Mouse (Mus musculus): ENCODE data around the gene Gm49358. TPM values are rescaled to one million over a fixed set of nuclear protein-coding genes. Genes with fewer than 3 reads are reported as not detected.

The Gm49358 gene
- polyA plus RNA-seq, 1 experiment from 2014 or later: not detected

DNA sequence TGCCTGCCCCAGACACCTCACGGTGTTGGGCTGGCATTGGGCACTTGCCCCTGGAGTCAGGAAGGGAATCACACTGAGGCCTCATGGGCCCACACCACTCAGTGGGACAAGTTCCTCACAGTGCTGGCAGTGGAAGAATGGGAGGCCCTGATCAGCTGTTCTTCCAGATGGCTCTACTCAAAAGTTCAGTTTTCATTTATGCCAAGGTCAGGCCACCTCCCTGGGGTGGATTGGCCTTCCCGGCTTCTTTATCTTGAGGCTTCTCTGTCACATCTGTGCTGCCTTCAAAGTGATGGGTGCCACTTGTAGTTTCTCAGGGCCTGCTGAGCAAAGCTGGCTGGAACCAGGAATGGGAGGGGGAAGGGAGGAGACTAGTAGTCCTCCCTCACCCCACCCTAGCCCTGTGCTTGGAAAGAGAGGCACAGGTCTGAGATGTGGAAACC, 29.8 kb downstream of the Gm49358 start:
- 53% methylated on average over 2 of the region's 2 CpGs for WGBS
- ATAC-seq (ENCODE audit: low FRiP score, low TSS enrichment) (peak; percentile 53; the same call in 1 of the 2 replicates), DNase-seq (ENCODE audit: low spot score) (no peak)
- Histone ChIP-seq H3K27ac (replicated peaks) (no peak overlapping the region), H3K9ac (ENCODE audit: low read length) (no peak overlapping the region), H3K27me3 (ENCODE audit: control insufficient read depth, insufficient read depth, low read length) (no peaks in the 10 kb centered on the region), H3K36me3 (ENCODE audit: control insufficient read depth, insufficient read depth, low read length) (no peaks in the 10 kb centered on the region), H3K9me3 (ENCODE audit: control insufficient read depth, low read length) (no peaks in the 10 kb centered on the region), H3K4me1 (replicated peaks; ENCODE audit: control insufficient read depth, insufficient read depth) (0 out of 2 replicates have a peak, but pooled peaks cover 4% of the 10 kb centered on the region), H3K4me2 (replicated peaks; ENCODE audit: low read depth) (no peak overlapping the region), H3K4me3 (ENCODE audit: low read depth, low read length) (no peak overlapping the region)
- no peak for TF ChIP-seq CTCF (IDR thresholded peaks at IDR 0.05; ENCODE audit: low read depth)
- TF ChIP-seq EP300 (optimal IDR thresholded peaks at IDR 0.05): no peak

- Histone ChIP-seq H3K4me1 (replicated peaks; ENCODE audit: control insufficient read depth, insufficient read depth) (0 out of 2 replicates have a peak, but pooled peaks cover 4% of the 10 kb centered on the region), H3K4me3 (ENCODE audit: low read depth, low read length) (no peak overlapping the region), H3K9me3 (ENCODE audit: control insufficient read depth, low read length) (no peaks in the 10 kb centered on the region), H3K27me3 (ENCODE audit: control insufficient read depth, insufficient read depth, low read length) (no peaks in the 10 kb centered on the region), H3K4me2 (replicated peaks; ENCODE audit: low read depth) (no peak overlapping the region), H3K36me3 (ENCODE audit: control insufficient read depth, insufficient read depth, low read length) (no peaks in the 10 kb centered on the region), H3K27ac (replicated peaks) (no peak overlapping the region), H3K9ac (ENCODE audit: low read length) (no peak overlapping the region)
- ATAC-seq (ENCODE audit: low FRiP score, low TSS enrichment) (no peak), DNase-seq (ENCODE audit: low spot score) (no peak)
- 85% methylated on average over 4 of the region's 4 CpGs for WGBS
- TF ChIP-seq CTCF (IDR thresholded peaks at IDR 0.05; ENCODE audit: low read depth): no peak
- no peak for TF ChIP-seq EP300 (optimal IDR thresholded peaks at IDR 0.05)
These were observed 30.4 kb downstream of the Gm49358 start for GRCm38 (mm10) chr10:86794196-86794595.

GRCm38 (mm10) chr10:86794794-86795535, 31.2 kb downstream of the Gm49358 start:
- Histone ChIP-seq H3K9me3 (ENCODE audit: control insufficient read depth, low read length) (no peaks in the 10 kb centered on the region), H3K4me2 (replicated peaks; ENCODE audit: low read depth) (no peak overlapping the region), H3K27me3 (ENCODE audit: control insufficient read depth, insufficient read depth, low read length) (no peaks in the 10 kb centered on the region), H3K9ac (ENCODE audit: low read length) (no peak overlapping the region), H3K36me3 (ENCODE audit: control insufficient read depth, insufficient read depth, low read length) (no peaks in the 10 kb centered on the region), H3K4me3 (ENCODE audit: low read depth, low read length) (no peak overlapping the region), H3K4me1 (replicated peaks; ENCODE audit: control insufficient read depth, insufficient read depth) (0 out of 2 replicates have a peak, but pooled peaks cover 4% of the 10 kb centered on the region), H3K27ac (replicated peaks) (0 out of 2 replicates have a peak overlapping the region, but pooled peaks have one; percentile 24)
- TF ChIP-seq EP300 (optimal IDR thresholded peaks at IDR 0.05): no peak
- TF ChIP-seq CTCF (IDR thresholded peaks at IDR 0.05; ENCODE audit: low read depth): no peak
- ATAC-seq (ENCODE audit: low FRiP score, low TSS enrichment): no peak
- DNase-seq (ENCODE audit: low spot score): no peak
- 89% methylated on average over 9 of the region's 9 CpGs for WGBS

DNA sequence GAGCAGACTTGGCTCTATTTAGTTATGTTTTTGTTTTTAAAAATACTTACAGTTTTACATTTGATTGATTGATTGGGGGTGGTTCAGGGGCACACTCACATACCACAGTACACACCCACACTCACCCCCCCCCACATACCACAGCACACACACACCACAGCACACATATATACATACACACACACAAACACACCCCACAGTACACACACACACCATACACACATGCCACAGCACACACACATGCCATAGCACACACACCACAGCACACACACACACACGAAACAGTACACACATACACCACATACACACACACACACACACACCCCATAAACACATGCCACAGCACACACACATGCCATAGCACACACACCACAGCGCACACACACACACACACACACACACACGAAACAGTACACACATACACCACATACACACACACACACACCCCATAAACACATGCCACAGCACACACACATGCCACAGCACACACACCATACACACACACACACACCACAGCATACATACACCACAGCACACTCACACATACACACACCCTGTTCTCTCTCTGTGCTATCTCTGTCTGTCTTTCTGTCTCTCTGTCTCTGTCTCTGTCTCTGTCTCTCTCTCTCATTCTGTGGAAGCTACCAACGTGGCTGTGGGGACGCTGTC, 32.4 kb downstream of the Gm49358 start:
- H3K9ac ChIP-seq (ENCODE audit: low read length): no peak overlapping the region
- DNase-seq (ENCODE audit: low spot score) (no peak), ATAC-seq (ENCODE audit: low FRiP score, low TSS enrichment) (no peak)
- no peak for TF ChIP-seq CTCF (IDR thresholded peaks at IDR 0.05; ENCODE audit: low read depth)
- no peak for TF ChIP-seq EP300 (optimal IDR thresholded peaks at IDR 0.05)
- H3K27me3 ChIP-seq (ENCODE audit: control insufficient read depth, insufficient read depth, low read length): no peaks in the 10 kb centered on the region
- H3K9me3 ChIP-seq (ENCODE audit: control insufficient read depth, low read length): no peaks in the 10 kb centered on the region
- H3K27ac ChIP-seq (replicated peaks): no peak overlapping the region
- H3K4me2 ChIP-seq (replicated peaks; ENCODE audit: low read depth): no peak overlapping the region
- no peaks in the 10 kb centered on the region for H3K36me3 ChIP-seq (ENCODE audit: control insufficient read depth, insufficient read depth, low read length)
- H3K4me1 ChIP-seq (replicated peaks; ENCODE audit: control insufficient read depth, insufficient read depth): 0 out of 2 replicates have a peak, but pooled peaks cover 4% of the 10 kb centered on the region
- H3K4me3 ChIP-seq (ENCODE audit: low read depth, low read length): no peak overlapping the region
- whole genome bisulfite sequencing: 91% methylated on average over 5 of the region's 5 CpGs

- Histone ChIP-seq H3K9ac (ENCODE audit: low read length) (no peak overlapping the region), H3K4me1 (replicated peaks; ENCODE audit: control insufficient read depth, insufficient read depth) (no peaks in the 10 kb centered on the region), H3K36me3 (ENCODE audit: control insufficient read depth, insufficient read depth, low read length) (0 out of 2 replicates have a peak, but pooled peaks cover 3% of the 10 kb centered on the region), H3K27ac (replicated peaks) (no peak overlapping the region), H3K27me3 (ENCODE audit: control insufficient read depth, insufficient read depth, low read length) (no peaks in the 10 kb centered on the region), H3K9me3 (ENCODE audit: control insufficient read depth, low read length) (no peaks in the 10 kb centered on the region), H3K4me2 (replicated peaks; ENCODE audit: low read depth) (no peak overlapping the region), H3K4me3 (ENCODE audit: low read depth, low read length) (no peak overlapping the region)
- TF ChIP-seq EP300 (optimal IDR thresholded peaks at IDR 0.05): no peak
- no peak for TF ChIP-seq CTCF (IDR thresholded peaks at IDR 0.05; ENCODE audit: low read depth)
- 95% methylated on average over 1 of the region's 1 CpGs for WGBS
- DNase-seq (ENCODE audit: low spot score) (no peak), ATAC-seq (ENCODE audit: low FRiP score, low TSS enrichment) (no peak)
These were observed 43.6 kb downstream of the Gm49358 start for GRCm38 (mm10) chr10:86807362-86807761.

All from stomach, postnatal 0 days (tissue).